Mouse (Mus musculus) macrophage (primary cell): Measurements from ENCODE around the gene Pask. TPM values are rescaled to one million over a fixed set of nuclear protein-coding genes. Genes with fewer than 3 reads are reported as not detected.

Experiments
- H3K27ac ChIP-seq: fragments of 350-480 bp; formaldehyde crosslinking; 2 replicates; pipeline ENCODE4 v1.9.0; 2021
- H3K36me3 ChIP-seq: fragments of 350-480 bp; formaldehyde crosslinking; 2 replicates; pipeline ENCODE4 v1.9.0; 2021; ENCODE audit errors: inconsistent target
- H3K4me3 ChIP-seq: fragments of 350-480 bp; formaldehyde crosslinking; 2 replicates; pipeline ENCODE4 v1.9.0; 2021; ENCODE audit errors: inconsistent target
- H3K79me2 ChIP-seq: fragments of 350-480 bp; formaldehyde crosslinking; 2 replicates; pipeline ENCODE4 v1.9.0; 2021; ENCODE audit errors: inconsistent target
- WGBS: methylation state at CpG from one replicate; pipeline ENCODE4 v1.1.7; 2026; ENCODE audit warnings: inconsistent platforms; ENCODE audit not compliant: missing documents; 5-methylcytosine and 5-hydroxymethylcytosine counted together
- polyA plus RNA-seq: library from polyadenylated mRNA; stranded (reverse); fragments of 250-400 nt; gene quantifications from 3 replicates; pipeline ENCODE4 v1.2.4, GENCODE M21; 2018; ENCODE audit warnings: inconsistent platforms
- total RNA-seq, 78 experiments: library from RNA; depleted of rRNA; stranded (reverse); fragments of 250-400 nt; gene quantifications; 1 replicate in 9 of 78; 2 replicates in 24 of 78; 3 replicates in 43 of 78; 4 replicates in 2 of 78; pipeline ENCODE4 v1.2.4; 2018; ENCODE audit warnings: inconsistent platforms in 56 of 78

Pask gene
- 10 to 100 TPM in 2 of 26 experiments, 1 to 10 TPM in 21, under 1 TPM in 3; 0.29 to 12.5 (median 4.7) TPM for total RNA-seq (2018; cell fraction: chromatin; rRNA removed)
- 1 to 10 TPM in 6 of 26 experiments, under 1 TPM in 20; 0.14 to 1.5 (median 0.71) TPM for total RNA-seq (2018; cell fraction: cytosol; rRNA removed)
- total RNA-seq (2018; cell fraction: nucleus; rRNA removed) = 10 to 100 TPM in 1 of 26 experiments, 1 to 10 TPM in 22, under 1 TPM in 3; 0.80 to 12.7 (median 2.3) TPM
- polyA plus RNA-seq = 0.56 to 2.4 TPM (median 0.61 TPM) in 3 replicates

GRCm38 (mm10) chr1:93342648-93343503 lies at the start of gene Pask, which contains the start of gene Ppp1r7:
Pask (minus strand) TSS chr1:93343482.
Ppp1r7 (plus strand) TSS chr1:93342854.
- peaks cover 18% of the 10 kb centered on the region for H3K36me3 ChIP-seq
- under 1% methylated on average over 63 of the region's 63 CpGs for WGBS
- peak within 1 kb of the TSS; percentile 53 for H3K27ac ChIP-seq
- H3K4me3 ChIP-seq = peak within 1 kb of the TSS; percentile 100
- H3K79me2 ChIP-seq = peaks cover 38% of the 10 kb centered on the region

DNA sequence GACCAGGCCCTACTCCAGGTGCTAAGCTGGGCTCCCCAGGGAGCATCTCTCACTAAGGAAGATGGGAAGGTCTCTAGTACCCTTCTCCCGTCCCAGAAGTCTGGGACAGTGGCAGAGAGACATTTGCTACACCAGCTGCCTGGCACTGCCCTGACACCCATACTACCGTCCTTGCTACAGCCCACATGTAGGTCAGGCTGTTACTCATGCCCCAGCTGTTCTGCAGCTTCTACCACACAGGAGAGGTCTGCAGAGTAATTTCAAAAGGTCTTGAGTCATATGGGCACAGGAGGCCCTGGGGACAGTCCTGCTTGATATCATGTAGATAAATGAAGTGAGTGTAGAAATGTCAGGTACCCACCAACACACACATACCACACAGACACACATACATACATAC lies 45.6 kb upstream of the Pask start:
- Histone ChIP-seq H3K27ac (no peak overlapping the region), H3K36me3 (no peaks in the 10 kb centered on the region), H3K4me3 (no peak overlapping the region), H3K79me2 (no peaks in the 10 kb centered on the region)
- WGBS = 91% methylated on average over 2 of the region's 2 CpGs

DNA sequence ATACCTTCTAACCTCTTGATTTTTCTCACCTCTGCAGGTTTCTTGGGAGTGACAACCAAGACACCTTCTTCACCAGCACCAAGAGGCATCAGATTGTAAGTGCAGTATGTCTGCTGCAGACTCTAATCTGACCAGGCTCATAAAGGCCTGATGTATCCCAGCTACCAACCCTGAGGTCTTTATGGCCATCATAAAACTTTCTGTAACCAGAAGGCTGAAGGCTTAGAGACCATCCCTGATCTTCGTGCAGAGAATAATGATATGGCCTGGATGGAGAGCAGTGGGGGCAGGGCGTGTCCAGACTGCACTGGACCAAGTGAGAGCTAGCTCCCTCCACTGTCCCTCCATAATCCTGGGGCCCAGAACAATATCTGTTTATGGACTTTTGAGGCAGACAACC lies 43.9 kb upstream of the Pask start:
- WGBS = 63% methylated on average over 2 of the region's 2 CpGs

DNA sequence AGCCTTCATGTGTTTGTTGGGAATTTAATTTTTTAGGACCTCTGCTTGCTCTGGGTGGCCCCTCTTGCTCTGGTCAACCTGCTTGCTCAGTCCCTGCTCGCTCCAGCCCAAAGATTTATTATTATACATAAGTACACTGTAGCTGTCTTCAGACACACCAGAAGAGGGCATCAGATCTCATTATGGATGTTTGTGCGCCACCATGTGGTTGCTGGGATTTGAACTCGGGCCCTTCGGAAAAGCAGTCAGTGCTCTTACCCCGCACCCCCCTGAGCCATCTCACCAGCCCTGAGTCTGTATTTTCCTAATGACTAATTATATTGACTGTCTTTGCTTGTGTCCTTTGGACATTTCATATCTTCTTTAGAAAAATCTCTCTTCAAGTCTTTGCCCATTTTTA lies 35.8 kb upstream of the Pask start:
- Histone ChIP-seq H3K4me3 (no peak overlapping the region), H3K79me2 (no peaks in the 10 kb centered on the region), H3K36me3 (no peaks in the 10 kb centered on the region), H3K27ac (no peak overlapping the region)
- WGBS = 81% methylated on average over 5 of the region's 5 CpGs

More for the DNA sequence above, 43.9 kb upstream of the Pask start:
- no peaks in the 10 kb centered on the region for H3K36me3 ChIP-seq
- H3K4me3 ChIP-seq = no peak overlapping the region
- H3K79me2 ChIP-seq = no peaks in the 10 kb centered on the region
- no peak overlapping the region for H3K27ac ChIP-seq

DNA sequence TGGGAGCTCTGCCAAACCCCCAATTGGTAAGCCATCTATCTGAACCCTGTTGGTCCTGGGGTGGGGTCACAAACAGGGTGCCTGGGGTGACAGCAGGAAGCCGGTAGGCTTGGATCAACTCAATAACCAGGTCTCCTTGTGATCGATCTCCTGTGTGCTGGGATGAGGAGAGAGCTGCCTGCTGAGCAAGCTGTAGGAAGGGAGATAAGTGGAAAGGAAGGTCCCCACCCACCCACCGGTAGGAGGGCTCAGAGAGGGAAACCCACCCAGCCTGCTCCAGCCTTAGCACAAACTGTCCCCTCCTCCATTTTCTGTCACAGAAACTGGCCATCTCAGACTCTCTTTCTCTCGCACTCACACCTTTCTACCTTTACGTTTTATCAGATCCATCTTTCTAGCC lies 34.0 kb upstream of the Pask start:
- Histone ChIP-seq H3K4me3 (no peak overlapping the region), H3K27ac (no peak overlapping the region), H3K36me3 (no peaks in the 10 kb centered on the region), H3K79me2 (no peaks in the 10 kb centered on the region)
- WGBS = 68% methylated on average over 5 of the region's 5 CpGs

GRCm38 (mm10) chr1:93373665-93374064 lies 30.4 kb upstream of the Pask start, which contains the start of gene Ano7:
Ano7 (plus strand) TSS chr1:93373930.
- H3K27ac ChIP-seq = no peak within 1 kb of the TSS
- no peak within 1 kb of the TSS for H3K4me3 ChIP-seq
- WGBS = 83% methylated on average over 4 of the region's 4 CpGs
- H3K79me2 ChIP-seq = no peaks in the 10 kb centered on the region
- H3K36me3 ChIP-seq = no peaks in the 10 kb centered on the region

DNA sequence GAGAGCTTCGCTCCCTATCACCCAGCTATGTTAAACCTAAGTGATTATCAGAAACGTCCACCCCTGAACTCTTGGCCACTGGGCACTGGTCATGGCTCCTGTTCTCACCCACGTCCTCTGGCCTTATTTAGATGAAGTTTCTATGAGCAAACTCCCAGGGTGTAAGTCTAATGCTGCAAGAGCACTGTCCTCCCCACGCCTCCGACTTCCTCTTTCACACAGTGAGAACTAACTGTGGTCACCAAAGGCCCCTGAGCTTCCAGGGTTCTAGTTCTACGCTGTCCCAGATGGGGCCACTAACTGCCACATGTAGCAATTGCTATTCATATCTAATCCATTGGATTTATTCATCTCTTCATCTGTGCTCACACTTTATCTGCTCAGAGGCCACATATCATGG lies 22.4 kb upstream of the Pask start:
- no peak overlapping the region for H3K27ac ChIP-seq
- 47% methylated on average over 6 of the region's 6 CpGs for WGBS
- peaks cover 55% of the 10 kb centered on the region for H3K36me3 ChIP-seq
- no peak overlapping the region for H3K4me3 ChIP-seq
- H3K79me2 ChIP-seq = no peaks in the 10 kb centered on the region

GRCm38 (mm10) chr1:93362661-93363060 lies 19.4 kb upstream of the Pask start:
- no peak overlapping the region for H3K27ac ChIP-seq
- peaks cover 70% of the 10 kb centered on the region for H3K36me3 ChIP-seq
- 88% methylated on average over 4 of the region's 4 CpGs for WGBS
- H3K4me3 ChIP-seq = no peak overlapping the region
- H3K79me2 ChIP-seq = no peaks in the 10 kb centered on the region

GRCm38 (mm10) chr1:93352724-93353123 lies 9.4 kb upstream of the Pask start:
- no peak overlapping the region for H3K4me3 ChIP-seq
- H3K79me2 ChIP-seq = no peaks in the 10 kb centered on the region; the same call in 1 of the 2 replicates
- no peak overlapping the region for H3K27ac ChIP-seq
- H3K36me3 ChIP-seq = peaks cover 93% of the 10 kb centered on the region
- WGBS = 90% methylated on average over 2 of the region's 2 CpGs

GRCm38 (mm10) chr1:93349701-93350100 lies 6.4 kb upstream of the Pask start:
- WGBS = 100% methylated on average over 4 of the region's 4 CpGs
- H3K36me3 ChIP-seq = peaks cover 80% of the 10 kb centered on the region
- H3K4me3 ChIP-seq = no peak overlapping the region
- no peak overlapping the region for H3K27ac ChIP-seq
- peaks cover 26% of the 10 kb centered on the region for H3K79me2 ChIP-seq

DNA sequence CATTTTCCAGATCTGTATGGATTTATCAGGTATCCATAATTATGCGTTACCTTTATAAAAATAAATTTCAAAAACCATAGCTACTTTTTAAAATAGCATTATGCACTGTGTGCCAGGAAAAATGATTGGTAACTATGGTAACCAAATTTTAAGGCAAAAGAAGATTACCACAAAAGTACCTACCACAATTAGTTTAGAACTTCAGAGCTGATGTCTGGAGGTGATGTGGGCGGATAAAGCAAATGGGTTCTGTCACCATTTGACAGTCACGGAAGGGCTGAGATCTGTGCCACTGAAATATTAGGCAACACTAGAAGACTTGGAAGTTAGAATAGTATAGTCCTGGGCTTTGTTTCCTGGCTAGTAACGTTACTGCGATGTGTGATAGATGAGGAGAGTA lies 3.9 kb upstream of the Pask start:
- 95% methylated on average over 5 of the region's 5 CpGs for WGBS
- Histone ChIP-seq H3K27ac (no peak overlapping the region), H3K4me3 (no peak overlapping the region), H3K36me3 (peaks cover 55% of the 10 kb centered on the region), H3K79me2 (peaks cover 38% of the 10 kb centered on the region)

DNA sequence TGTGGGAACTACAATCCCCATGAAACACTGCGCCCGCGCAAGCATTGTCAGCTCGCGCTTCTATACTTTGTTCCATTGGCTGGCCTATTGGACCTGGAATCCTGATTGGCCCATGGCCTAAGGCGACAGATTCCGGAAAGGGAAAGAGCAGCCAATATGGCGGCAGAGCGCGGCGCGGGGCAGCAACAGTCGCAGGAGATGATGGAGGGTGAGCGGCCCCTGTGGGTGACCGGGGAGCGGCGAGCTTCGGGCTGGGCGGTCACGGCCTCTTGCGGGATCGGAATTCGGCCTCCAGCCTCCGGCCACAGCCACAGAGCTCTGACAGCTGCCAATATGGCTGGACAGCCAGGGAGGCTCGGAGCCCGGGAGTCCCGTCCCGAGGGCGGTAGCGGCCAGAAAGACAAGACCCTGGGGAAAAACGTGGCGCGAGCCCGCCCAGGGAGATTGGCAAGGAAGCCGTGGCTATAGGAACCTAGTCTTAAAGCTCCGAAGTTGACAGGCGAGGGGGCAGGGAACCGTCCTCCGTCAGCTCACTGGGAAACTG lies 294 bp upstream of the Pask start:
- WGBS = under 1% methylated on average over 39 of the region's 39 CpGs
- H3K4me3 ChIP-seq = peak overlapping the region; percentile 100
- H3K27ac ChIP-seq = peak overlapping the region; percentile 53
- peaks cover 38% of the 10 kb centered on the region for H3K79me2 ChIP-seq
- H3K36me3 ChIP-seq = peaks cover 21% of the 10 kb centered on the region

DNA sequence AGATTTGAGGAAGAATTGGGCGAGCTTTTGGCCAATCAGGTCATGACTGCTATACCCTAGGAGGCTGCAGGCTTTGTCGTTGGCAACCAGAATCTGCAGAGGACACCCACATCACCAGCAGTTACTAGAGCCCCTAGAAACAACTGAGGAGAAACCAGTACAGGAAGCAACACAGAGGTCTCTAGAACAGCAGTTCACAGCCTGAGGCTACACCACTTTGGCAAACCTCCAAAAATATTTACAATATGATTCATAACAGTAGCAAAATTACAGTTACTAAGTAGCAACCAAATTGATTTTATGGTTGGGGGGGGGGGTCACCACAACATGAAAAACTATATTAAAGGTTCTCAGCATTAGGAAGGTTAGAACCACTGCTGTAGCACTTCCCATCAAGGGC lies 8.7 kb downstream of the Pask start:
- Histone ChIP-seq H3K36me3 (no peaks in the 10 kb centered on the region), H3K27ac (no peak overlapping the region), H3K79me2 (no peaks in the 10 kb centered on the region), H3K4me3 (no peak overlapping the region)
- WGBS = 91% methylated on average over 2 of the region's 2 CpGs

DNA sequence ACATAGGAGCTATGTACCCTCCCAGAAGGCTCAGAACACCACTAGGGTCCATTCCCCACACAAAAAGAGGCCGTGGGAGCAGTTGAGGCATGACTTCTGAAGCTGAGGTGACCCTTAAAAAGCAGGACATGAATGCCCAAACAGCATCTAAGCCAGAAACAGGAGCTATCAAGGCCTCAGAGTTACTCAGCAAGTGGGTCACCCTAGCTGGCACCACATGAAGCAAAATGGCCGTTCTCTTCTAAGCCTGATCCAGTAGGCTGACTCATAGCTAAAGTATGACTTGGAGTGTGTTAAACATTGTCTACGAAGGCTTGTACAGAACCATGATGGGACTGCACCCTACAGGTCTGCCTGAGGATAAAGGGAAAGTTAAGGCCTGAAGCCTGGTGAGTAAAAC lies 16.8 kb downstream of the Pask start:
- H3K4me3 ChIP-seq = no peak overlapping the region
- H3K79me2 ChIP-seq = no peaks in the 10 kb centered on the region
- 93% methylated on average over 3 of the region's 3 CpGs for WGBS
- no peaks in the 10 kb centered on the region for H3K36me3 ChIP-seq
- no peak overlapping the region for H3K27ac ChIP-seq

GRCm38 (mm10) chr1:93323973-93324372 lies 19.3 kb downstream of the Pask start:
- Histone ChIP-seq H3K79me2 (no peaks in the 10 kb centered on the region), H3K4me3 (no peak overlapping the region), H3K36me3 (no peaks in the 10 kb centered on the region), H3K27ac (no peak overlapping the region)
- 90% methylated on average over 6 of the region's 6 CpGs for WGBS
